Mouse (Mus musculus) neutrophil, adult 83 days (primary cell): ENCODE results near the gene Olfr391-ps. TPM values are rescaled to one million over a fixed set of nuclear protein-coding genes. Genes with fewer than 3 reads are reported as not detected.

Experiments used
- total RNA-seq, 2 experiments: library from RNA; stranded (reverse); gene quantifications; one replicate each; pipeline ENCODE4 v1.2.4; 2023

The Olfr391-ps gene
- total RNA-seq, result not detected

GRCm38 (mm10) chr11:73802952-73803351 is at the start of gene Olfr391-ps:
Gene Olfr391-ps, minus strand, starts transcription at chr11:73803052.

GRCm38 (mm10) chr11:73851354-73851753 is 48.5 kb upstream of the Olfr391-ps start, which contains the start of gene Olfr393:
Gene Olfr393, minus strand, starts transcription at chr11:73851454.

DNA sequence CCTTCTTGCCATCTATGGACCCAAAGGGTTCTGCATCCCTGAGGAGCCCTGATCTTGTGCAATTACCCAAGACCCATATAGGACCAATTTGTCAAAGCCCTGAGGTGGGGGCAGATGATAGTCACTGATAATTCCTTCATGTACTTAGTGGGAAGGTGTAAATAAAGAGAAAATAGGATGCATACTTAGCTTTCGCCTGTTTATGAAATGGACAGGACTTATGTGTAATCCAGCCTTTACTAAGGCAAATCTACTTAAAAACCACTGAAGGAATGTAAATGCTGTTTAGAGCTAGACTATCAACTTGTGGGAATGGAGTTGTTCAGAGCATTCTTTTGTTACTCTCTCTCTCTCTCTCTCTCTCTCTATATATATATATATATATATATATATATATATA is 14.1 kb upstream of the Olfr391-ps start, which contains the start of gene Olfr392:
Gene Olfr392 (minus strand): TSS at position 101 of the 400 bp plus-strand sequence.

GRCm38 (mm10) chr11:73782664-73783063 is 20.2 kb downstream of the Olfr391-ps start, which contains the start of gene Olfr390:
Gene Olfr390, plus strand, starts transcription at chr11:73782964.

GRCm38 (mm10) chr11:73780613-73781012 is 22.2 kb downstream of the Olfr391-ps start, which contains the start of gene Olfr389:
Gene Olfr389, minus strand, starts transcription at chr11:73780713.

Other genes with a start within 250 kb of the Olfr391-ps start
- gene Olfr385, start 210.0 kb downstream of the Olfr391-ps start, total RNA-seq, result not detected
- not detected for gene Olfr384, start 204.5 kb downstream of the Olfr391-ps start, total RNA-seq
- not detected for gene Zfp735, start 114.3 kb downstream of the Olfr391-ps start, total RNA-seq
- gene Olfr389, start 22.3 kb downstream of the Olfr391-ps start, total RNA-seq, result not detected
- gene Olfr390, start 20.1 kb downstream of the Olfr391-ps start, total RNA-seq, result not detected
- not detected for gene Olfr392, start 14.0 kb upstream of the Olfr391-ps start, total RNA-seq
- not detected for gene Olfr393, start 48.4 kb upstream of the Olfr391-ps start, total RNA-seq
- not detected for gene Olfr394, start 87.7 kb upstream of the Olfr391-ps start, total RNA-seq
- not detected for gene Olfr395, start 106.2 kb upstream of the Olfr391-ps start, total RNA-seq
- not detected for gene Olfr23, start 133.6 kb upstream of the Olfr391-ps start, total RNA-seq
- not detected for gene Olfr397, start 157.8 kb upstream of the Olfr391-ps start, total RNA-seq
- not detected for gene Olfr398, start 187.4 kb upstream of the Olfr391-ps start, total RNA-seq